Mouse (Mus musculus): ENCODE results near the gene Klk4.

DNA sequence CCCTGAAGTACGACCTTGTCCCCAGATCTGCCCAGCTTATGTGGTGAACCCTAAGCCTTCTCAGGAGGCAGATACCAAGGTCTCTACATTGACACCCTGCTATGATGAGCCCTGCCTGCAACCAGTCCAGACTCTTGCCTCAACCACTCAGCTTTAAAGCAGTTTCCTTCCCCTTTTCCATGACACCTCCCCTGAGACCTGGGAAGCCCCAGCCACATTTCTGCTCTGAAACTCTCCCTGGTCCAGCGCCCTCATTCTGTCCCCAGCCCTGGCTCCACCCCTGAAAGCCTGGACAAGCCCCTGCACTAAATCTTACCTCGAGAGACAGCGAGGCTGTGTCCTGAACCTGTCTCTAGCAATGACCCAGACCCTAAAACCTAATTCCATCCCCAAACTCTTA is 1.9 kb downstream of the Klk4 start:
- TF ChIP-seq EP300 (IDR thresholded peaks at IDR 0.05; ENCODE audit: low read depth) (no peak), CTCF (IDR thresholded peaks at IDR 0.05; ENCODE audit: low read depth) (no peak)
